Mouse (Mus musculus): ENCODE measurements around the gene Olfr615. TPM values are rescaled to one million over a fixed set of nuclear protein-coding genes. Genes with fewer than 3 reads are reported as not detected.
"Not testable (repeated sequence)": the region's sequence is repeated elsewhere in the genome, so short reads cannot be mapped to it uniquely, and the experiment has no call there.

Gene Olfr615
- total RNA-seq (2021): not detected
- long read RNA-seq, experiment 1: 0 reads
- long read RNA-seq, experiment 2: 0 reads

DNA sequence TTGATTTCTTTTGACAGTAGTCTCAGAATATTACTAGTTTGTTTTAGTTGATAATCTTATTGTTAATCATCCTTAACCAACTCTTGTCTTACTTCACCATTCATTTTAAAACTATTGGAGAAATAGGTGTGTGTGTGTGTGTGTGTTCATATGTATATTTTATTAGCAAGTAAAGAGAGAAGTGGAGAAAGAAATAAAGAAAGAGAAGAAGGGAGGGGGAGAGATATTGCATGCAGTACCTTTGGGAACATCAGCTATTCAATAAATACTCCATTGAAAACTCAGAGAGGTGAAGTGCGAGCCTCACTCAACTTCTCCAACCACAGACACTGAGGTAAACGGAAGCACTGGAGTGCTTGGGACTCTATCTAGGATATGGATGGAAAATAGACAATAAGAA is at the start of gene Olfr615:
Olfr615 (plus strand) TSS at position 301 of the 400 bp plus-strand sequence.
- no peak for DNase-seq (ENCODE audit: low spot score in 2 of 2)

DNA sequence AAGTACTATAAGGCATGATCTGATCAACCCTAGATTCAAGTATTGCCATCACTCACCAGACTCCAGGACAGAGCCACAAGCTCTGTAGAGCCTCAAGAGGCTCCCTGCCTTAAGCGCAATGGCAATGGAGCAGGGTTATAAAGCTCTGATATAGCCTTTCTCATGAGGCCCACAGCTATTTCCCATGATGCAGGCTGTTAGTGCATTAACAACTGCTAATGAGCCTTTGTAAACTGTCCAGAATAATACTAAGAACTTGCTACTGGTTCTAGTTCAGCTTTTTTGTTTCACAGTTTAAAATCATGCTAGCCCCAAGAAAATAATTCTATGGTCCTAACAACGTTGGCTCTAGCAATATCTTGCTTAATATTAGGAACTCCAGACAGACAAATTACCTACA is 43.9 kb upstream of the Olfr615 start, which contains the start of gene Olfr610:
Olfr610 (minus strand) TSS at position 101 of the 400 bp plus-strand sequence.
- no peak for DNase-seq (ENCODE audit: low spot score in 2 of 2)

DNA sequence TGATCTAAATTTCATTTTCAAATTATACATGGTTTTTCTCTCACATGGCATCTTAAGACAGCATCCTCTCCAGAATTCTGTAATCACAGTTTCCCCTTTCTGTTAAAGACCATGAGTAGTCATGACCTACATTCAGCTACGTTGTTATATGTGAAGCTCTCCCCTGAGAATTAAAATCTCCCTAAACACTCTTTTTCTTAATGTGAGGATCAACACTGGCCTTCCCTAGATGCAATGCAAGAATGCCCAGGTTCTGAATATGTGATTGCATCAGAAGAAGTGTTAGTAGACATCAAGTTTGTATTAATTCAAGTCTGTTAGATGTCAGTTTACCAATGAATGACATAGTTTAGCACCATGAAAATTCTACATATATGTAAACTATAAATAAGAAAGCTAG is 35.1 kb upstream of the Olfr615 start, which contains the start of gene Olfr611:
Olfr611 (minus strand) TSS at position 101 of the 400 bp plus-strand sequence.
- DNase-seq (ENCODE audit: low spot score in 2 of 2): not testable (repeated sequence)

DNA sequence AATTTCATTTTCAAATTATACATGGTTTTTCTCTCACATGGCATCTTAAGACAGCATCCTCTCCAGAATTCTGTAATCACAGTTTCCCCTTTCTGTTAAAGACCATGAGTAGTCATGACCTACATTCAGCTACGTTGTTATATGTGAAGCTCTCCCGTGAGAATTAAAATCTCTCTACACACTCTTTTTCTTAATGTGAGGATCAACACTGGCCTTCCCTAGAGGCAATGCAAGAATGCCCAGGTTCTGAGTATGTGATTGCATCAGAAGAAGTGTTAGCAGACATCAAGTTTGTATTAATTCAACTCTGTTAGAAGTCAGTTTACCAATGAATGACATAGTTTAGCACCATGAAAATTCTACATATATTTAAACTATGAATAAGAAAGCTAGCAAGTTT is 13.3 kb upstream of the Olfr615 start, which contains the start of gene Olfr612:
Olfr612 (minus strand) TSS at position 101 of the 400 bp plus-strand sequence.
- not testable (repeated sequence) for DNase-seq (ENCODE audit: low spot score in 2 of 2)

DNA sequence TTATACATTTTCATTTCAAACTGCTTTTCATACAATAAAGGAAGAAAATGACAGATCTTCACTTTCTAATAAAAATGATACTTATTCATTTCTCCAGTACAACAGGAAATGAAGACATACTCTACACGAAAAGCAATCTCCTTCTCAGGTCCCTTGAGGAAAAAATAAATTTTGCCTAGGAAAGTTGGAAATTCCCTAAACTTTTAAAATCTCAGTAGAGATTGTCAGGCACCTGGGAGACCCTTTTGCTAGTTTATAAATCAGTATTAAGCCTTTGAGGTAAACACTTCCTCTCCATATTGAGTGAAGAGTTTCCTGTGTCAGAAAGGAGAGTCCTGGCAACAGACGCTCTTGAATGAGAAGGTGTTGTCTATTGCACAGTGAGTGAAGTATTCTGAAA is 8.1 kb upstream of the Olfr615 start, which contains the start of gene Olfr613:
Olfr613 (plus strand) TSS at position 301 of the 400 bp plus-strand sequence.
- DNase-seq (ENCODE audit: low spot score in 2 of 2): no peak

DNA sequence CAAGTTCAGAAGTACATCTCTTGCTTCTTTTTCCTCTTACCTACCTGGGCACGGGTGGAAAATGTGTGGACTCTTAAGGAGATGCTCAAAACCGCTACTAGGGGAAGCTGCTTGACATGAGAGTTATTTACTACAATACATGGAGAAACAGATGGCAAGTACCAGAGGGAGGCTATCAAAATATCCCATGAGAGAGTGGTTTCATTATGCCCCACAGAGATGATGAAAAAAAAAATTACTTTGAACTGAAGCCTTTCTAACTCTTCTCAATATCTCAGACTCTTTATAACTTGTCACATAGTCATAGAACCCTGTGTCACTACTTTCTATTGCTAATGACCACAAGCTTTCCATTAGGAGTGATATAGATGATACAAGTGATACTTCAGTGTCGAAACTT is 13.2 kb downstream of the Olfr615 start, which contains the start of gene Olfr616:
Olfr616 (minus strand) TSS at position 101 of the 400 bp plus-strand sequence.
- DNase-seq (ENCODE audit: low spot score in 2 of 2): no peak

DNA sequence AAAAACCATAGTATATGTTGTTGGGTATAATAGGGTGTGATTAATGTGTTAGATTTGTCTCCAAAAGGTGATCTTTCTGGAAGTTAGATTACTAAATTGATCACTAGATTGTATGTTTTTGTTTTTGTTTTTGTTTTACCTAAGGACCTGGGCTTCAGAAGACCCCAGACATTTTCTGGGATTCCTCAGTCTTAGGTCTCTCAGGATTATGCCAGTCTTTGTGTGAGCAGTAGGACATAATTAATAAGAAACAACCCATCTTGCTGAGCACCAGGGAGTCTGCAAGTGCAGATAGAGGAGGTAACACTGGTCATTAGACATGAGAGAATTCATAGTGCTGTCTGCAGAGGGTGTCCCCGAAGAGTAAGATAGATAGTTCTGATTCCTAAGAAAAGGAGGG is 16.9 kb downstream of the Olfr615 start, which contains the start of gene Olfr617:
Olfr617 (plus strand) TSS at position 301 of the 400 bp plus-strand sequence.
- no peak for DNase-seq (ENCODE audit: low spot score in 2 of 2)

DNA sequence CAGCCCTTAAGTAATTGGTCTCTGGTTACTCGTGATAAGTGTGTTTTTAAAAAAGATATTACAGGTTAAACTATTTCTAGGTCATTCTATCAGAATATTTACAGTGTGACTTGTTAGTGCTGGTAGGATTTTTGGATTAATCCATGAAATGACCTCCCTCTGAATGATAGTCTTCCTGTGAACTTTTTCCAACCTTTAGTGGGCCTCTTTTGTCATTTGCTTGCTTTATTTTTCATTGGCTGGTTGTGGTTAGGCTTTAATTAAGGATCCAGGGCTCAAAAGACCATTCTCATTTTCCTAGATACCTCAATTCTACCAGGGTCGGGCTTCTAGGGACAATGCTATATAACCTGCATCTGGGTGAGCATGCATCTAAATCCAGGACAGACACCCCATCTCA is 33.9 kb downstream of the Olfr615 start, which contains the start of gene Olfr618:
Olfr618 (plus strand) TSS at position 301 of the 400 bp plus-strand sequence.
- DNase-seq (ENCODE audit: low spot score in 2 of 2): no peak

DNA sequence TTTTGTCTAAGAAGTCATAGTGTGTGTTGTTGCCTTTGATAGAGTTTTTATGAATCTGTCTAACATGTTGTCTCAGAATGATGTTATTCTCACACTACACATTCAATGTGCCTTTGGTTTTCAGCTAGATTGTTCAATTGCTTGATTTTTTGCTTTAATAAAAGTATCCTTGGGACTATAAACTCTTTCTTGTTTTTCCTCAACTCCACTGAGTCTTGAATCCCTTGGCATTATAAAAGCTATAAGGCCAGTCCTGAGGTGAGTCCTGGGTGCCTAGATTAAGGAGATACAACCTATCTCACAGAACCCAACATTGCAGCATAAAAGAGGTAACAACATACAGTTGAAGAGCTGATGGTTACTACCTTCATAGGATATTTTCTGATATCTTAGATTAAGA is 44.4 kb downstream of the Olfr615 start, which contains the start of gene Olfr619:
Olfr619 (plus strand) TSS at position 301 of the 400 bp plus-strand sequence.
- DNase-seq (ENCODE audit: low spot score in 2 of 2): no peak

DNA sequence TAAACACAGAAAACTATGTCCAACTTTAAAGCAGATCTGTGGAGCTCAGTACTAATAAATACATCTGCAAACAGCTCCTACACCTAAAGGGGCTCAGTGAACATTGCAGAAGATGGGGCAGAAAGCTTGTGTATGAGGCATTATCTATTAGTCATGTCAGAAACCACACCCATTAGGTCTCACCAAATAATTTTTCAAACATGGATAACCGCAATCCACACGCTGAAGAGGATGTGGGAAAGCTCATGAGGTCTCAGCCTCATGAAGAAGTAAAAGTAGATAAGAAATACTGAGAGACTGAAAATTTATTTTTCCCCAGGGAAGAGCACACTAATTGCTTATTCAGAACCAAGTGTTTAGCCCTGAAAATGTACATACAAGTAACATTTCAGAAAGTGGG is 51.5 kb downstream of the Olfr615 start:
- DNase-seq (ENCODE audit: low spot score in 2 of 2): no peak

DNA sequence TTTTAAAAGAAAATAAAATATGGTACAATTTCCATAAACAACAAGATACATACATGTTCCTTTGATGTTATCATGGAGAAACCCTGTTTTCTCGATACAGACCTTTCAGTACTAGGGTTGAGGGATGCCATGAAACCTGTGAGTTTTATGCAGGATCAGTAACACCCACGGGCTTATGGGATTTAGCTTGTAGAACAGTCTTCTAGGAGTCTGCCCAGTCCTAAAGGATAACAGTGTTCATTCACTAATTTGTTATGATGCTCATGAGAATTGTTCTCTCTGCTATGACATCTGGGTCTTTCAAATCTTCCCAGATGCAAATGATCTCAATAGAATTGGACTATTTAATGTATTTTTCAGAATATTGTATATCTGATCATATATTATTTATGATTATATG is 56.6 kb downstream of the Olfr615 start, which contains the start of gene Olfr620:
Olfr620 (minus strand) TSS at position 101 of the 400 bp plus-strand sequence.
- DNase-seq (ENCODE audit: low spot score in 2 of 2): no peak

Small RNAs within 50 kb of the gene (microRNA-seq; reads per million reads assigned to microRNA genes)
- 0 reads per million in 2 experiments for gene Gm26506

Other genes with a start within 250 kb of the Olfr615 start
- not detected for gene Olfr597, start 239.8 kb upstream of the Olfr615 start, total RNA-seq (2021)
- gene Olfr598, start 232.5 kb upstream of the Olfr615 start, total RNA-seq (2021): not detected
- gene Olfr599, start 220.2 kb upstream of the Olfr615 start, total RNA-seq (2021): not detected
- not detected for gene Olfr600, start 206.4 kb upstream of the Olfr615 start, total RNA-seq (2021)
- not detected for gene Olfr601, start 193.4 kb upstream of the Olfr615 start, total RNA-seq (2021)
- gene Olfr603, start 169.9 kb upstream of the Olfr615 start, total RNA-seq (2021): not detected
- not detected for gene Usp17lc, start 141.0 kb upstream of the Olfr615 start, total RNA-seq (2021)
- not detected for gene Olfr605, start 110.6 kb upstream of the Olfr615 start, total RNA-seq (2021)
- not detected for gene Olfr606, start 107.0 kb upstream of the Olfr615 start, total RNA-seq (2021)
- not detected for gene Olfr607, start 91.9 kb upstream of the Olfr615 start, total RNA-seq (2021)
- gene Olfr608, start 86.2 kb upstream of the Olfr615 start, total RNA-seq (2021): not detected
- not detected for gene Olfr609, start 58.0 kb upstream of the Olfr615 start, total RNA-seq (2021)
- gene Olfr610, start 44.0 kb upstream of the Olfr615 start, total RNA-seq (2021): not detected
- gene Olfr611, start 35.2 kb upstream of the Olfr615 start, total RNA-seq (2021): not detected
- gene Olfr612, start 13.4 kb upstream of the Olfr615 start, total RNA-seq (2021): not detected
- gene Olfr613, start 8.0 kb upstream of the Olfr615 start, total RNA-seq (2021): not detected
- gene Olfr616, start 13.1 kb downstream of the Olfr615 start, total RNA-seq (2021): not detected
- not detected for gene Olfr617, start 17.0 kb downstream of the Olfr615 start, total RNA-seq (2021)
- gene Olfr618, start 34.0 kb downstream of the Olfr615 start, total RNA-seq (2021): not detected
- not detected for gene Olfr619, start 44.5 kb downstream of the Olfr615 start, total RNA-seq (2021)
- gene Olfr620, start 56.5 kb downstream of the Olfr615 start, total RNA-seq (2021): not detected
- gene Olfr622, start 86.6 kb downstream of the Olfr615 start, total RNA-seq (2021): not detected
- not detected for gene Olfr623, start 107.6 kb downstream of the Olfr615 start, total RNA-seq (2021)
- gene Olfr624, start 115.1 kb downstream of the Olfr615 start, total RNA-seq (2021): under 1 TPM in 1 of 2 experiments, not detected in 1; 0.07 TPM
- gene Olfr625-ps1, start 126.6 kb downstream of the Olfr615 start, total RNA-seq (2021): not detected
- not detected for gene Olfr243, start 158.6 kb downstream of the Olfr615 start, total RNA-seq (2021)
- gene Olfr628, start 174.3 kb downstream of the Olfr615 start, total RNA-seq (2021): not detected
- gene Olfr629, start 188.9 kb downstream of the Olfr615 start, total RNA-seq (2021): not detected
- not detected for gene Olfr630, start 201.3 kb downstream of the Olfr615 start, total RNA-seq (2021)
- gene Olfr69, start 215.5 kb downstream of the Olfr615 start, total RNA-seq (2021): not detected
- not detected for gene Olfr68, start 223.6 kb downstream of the Olfr615 start, total RNA-seq (2021)
- gene Olfr67, start 235.7 kb downstream of the Olfr615 start, total RNA-seq (2021): not detected

Measured in left cerebral cortex, adult 18-20 months (tissue).